Mouse (Mus musculus) fat pad, adult 2 months (tissue): ENCODE measurements around the gene Fbxo31.

Experiments
- DNase-seq: peaks from one replicate; pipeline ENCODE4 v3.0.0-alpha.2; 2011; ENCODE audit warnings: low read depth, low spot score; ENCODE audit errors: extremely low read depth

The Fbxo31 gene

GRCm38 (mm10) chr8:121589205-121589726 is 10.7 kb upstream of the Fbxo31 start:
- no peak for DNase-seq

GRCm38 (mm10) chr8:121588750-121589149 is 10.1 kb upstream of the Fbxo31 start:
- no peak for DNase-seq

GRCm38 (mm10) chr8:121585159-121585825 is 6.7 kb upstream of the Fbxo31 start:
- DNase-seq = peak; percentile 92

GRCm38 (mm10) chr8:121584730-121585129 is 6.1 kb upstream of the Fbxo31 start:
- DNase-seq = no peak

GRCm38 (mm10) chr8:121583653-121584052 is 5.0 kb upstream of the Fbxo31 start:
- DNase-seq = no peak

GRCm38 (mm10) chr8:121580465-121580864 is 1.9 kb upstream of the Fbxo31 start:
- peak; percentile 62 for DNase-seq

DNA sequence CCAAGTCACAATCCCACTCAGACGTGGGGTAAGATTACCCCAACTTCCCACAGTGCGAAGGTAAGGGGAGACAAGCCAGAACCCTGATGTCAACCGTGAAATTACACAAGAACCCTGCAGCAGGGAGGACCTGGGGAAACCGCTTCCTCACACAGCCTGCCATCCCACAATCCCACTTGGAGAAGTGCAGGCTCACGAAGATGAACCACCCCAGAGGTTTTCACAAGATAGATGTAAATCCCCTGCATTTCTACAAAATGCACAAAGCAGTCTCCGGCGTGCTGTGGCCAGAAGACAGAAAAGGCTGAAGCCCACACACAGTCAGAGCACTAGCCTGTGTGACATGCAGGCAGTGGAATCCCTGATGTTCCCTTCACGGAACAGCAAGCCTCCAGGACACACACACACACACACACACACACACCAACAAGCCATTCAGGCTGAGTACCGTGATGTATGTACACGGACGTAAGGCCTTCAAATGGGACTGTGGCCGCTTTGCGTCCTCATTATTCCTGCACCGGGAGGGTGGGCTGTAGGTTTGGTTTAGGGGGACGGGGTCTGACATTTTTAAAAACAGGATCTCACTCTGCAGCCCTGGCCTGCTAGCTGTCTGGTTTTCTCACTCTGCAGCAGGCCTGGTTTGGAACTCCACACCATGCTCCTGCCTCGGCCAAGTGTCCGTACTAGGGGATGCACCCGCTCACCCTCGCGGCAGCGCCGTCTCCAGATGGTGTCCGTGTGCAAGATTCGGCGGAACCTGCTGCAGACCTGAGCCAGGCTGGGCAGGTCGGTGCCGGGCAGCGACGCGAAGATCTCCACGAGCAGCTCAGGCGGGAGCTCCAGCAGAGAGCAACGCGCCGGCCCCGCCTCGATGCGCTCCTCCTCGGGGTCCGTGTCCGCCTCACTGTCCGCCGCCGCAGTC is 593 bp downstream of the Fbxo31 start:
- DNase-seq = no peak

- no peak for DNase-seq
Observed at GRCm38 (mm10) chr8:121575661-121576060, 2.9 kb downstream of the Fbxo31 start.

DNA sequence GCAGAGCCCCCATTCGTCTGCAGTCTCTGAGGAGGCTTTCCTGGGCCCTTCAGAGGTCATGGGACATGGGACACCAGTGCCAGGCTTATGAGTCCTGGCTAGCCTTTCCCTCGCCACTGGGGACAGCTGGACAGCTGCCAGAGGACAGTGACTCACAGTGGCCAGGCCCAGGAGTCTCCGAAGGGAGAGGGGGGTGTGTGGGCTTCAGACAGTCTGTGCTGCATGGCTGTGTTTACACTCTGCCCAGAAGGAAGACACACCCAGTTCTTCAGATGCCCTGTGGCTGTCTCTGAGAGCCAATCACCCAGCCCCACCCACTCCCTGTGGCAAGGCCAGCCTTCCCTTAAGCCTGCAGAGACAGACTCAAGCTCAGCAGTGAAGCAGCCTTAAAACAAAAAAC is 5.3 kb downstream of the Fbxo31 start:
- no peak for DNase-seq

- no peak for DNase-seq
Observed at GRCm38 (mm10) chr8:121572121-121572520, 6.5 kb downstream of the Fbxo31 start.

DNA sequence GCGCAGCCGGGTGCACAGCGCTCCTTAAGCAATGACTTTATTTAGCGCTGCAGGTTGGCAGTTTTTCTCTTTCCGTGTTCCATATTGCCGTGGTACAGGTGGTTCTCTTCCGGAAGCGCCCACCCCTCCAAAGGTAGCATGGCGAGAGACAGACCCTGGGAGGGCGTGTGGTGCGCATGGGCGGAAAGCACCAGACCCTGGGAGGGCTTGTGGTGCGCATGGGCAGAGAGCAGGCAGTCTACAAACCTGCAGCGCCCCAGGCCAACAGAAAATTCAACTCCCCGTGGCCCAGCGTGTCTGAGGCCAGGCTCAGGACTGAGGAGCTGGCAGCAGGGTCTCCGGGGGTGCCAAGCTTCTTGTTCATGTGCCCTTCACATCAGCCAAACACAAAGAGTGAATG is 7.8 kb downstream of the Fbxo31 start:
- DNase-seq = no peak

GRCm38 (mm10) chr8:121570335-121570734 is 8.3 kb downstream of the Fbxo31 start:
- DNase-seq = no peak

DNA sequence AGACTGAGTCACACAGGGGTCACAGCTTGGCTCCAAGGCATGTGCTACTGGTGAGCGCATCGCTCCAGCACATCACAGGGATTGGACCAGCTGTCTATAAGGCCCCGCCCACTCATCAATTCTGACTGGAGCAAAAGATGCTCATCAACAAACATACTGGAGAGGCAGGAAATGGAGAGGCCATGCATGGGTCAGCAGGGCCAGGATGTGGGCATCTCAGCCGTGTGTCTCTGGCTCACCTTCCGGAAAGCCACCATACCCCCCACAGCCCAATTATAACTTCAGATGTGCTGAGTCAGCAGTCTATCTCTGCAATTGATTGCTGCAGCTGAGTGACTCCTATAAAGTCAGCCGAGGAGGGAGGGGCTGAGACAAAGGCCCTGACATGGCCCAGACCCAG is 10.3 kb downstream of the Fbxo31 start:
- DNase-seq = no peak

DNA sequence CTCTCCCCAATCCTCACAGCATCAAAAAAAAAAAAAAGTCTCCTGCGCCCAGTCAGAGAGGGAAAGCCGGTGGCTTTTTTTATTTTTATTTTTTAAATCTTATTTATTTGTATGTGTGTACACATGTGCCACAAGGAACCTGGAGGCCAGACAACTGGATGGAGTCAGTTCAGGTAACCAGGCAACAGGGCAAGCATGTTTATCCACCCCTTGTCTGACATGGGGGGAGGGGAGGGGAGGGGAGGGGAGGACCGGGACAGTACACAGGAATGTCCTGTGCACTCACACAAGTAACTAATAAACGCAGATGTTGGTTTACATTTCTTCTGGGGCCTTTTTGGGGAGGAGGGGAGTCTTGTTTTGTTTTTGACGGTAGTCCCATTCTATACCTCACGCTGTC is 14.9 kb downstream of the Fbxo31 start:
- DNase-seq = no peak

- peak; percentile 86 for DNase-seq
Observed at GRCm38 (mm10) chr8:121562941-121563351, 15.7 kb downstream of the Fbxo31 start.

- no peak for DNase-seq
Observed at GRCm38 (mm10) chr8:121561636-121562345, 16.8 kb downstream of the Fbxo31 start.

GRCm38 (mm10) chr8:121560432-121561100 is 18.0 kb downstream of the Fbxo31 start:
- DNase-seq = no peak

- no peak for DNase-seq
Observed at GRCm38 (mm10) chr8:121559801-121560200, 18.8 kb downstream of the Fbxo31 start.

GRCm38 (mm10) chr8:121558538-121558937 is 20.1 kb downstream of the Fbxo31 start:
- DNase-seq = no peak

GRCm38 (mm10) chr8:121557746-121558145 is 20.9 kb downstream of the Fbxo31 start:
- no peak for DNase-seq
